Mouse (Mus musculus): ENCODE data around the gene Gm21992.

The Gm21992 gene

GRCm38 (mm10) chr19:4712781-4713526 lies 98.5 kb downstream of the Gm21992 start:
- in situ Hi-C loops (cut with MboI, MseI) = no loop called here

GRCm38 (mm10) chr19:4712156-4712780 lies 99.1 kb downstream of the Gm21992 start:
- in situ Hi-C loops (cut with MboI, MseI) = no loop called here

GRCm38 (mm10) chr19:4711601-4712155 lies 99.7 kb downstream of the Gm21992 start:
- in situ Hi-C loops (cut with MboI, MseI) = no loop called here

- in situ Hi-C loops (cut with MboI, MseI) = no loop called here
Measured at GRCm38 (mm10) chr19:4711098-4711600, 100.3 kb downstream of the Gm21992 start, which contains the start of gene Sptbn2. Sptbn2 (plus strand) TSS chr19:4711167.

GRCm38 (mm10) chr19:4708765-4709164 lies 102.6 kb downstream of the Gm21992 start:
- in situ Hi-C loops (cut with MboI, MseI) = no loop called here

GRCm38 (mm10) chr19:4701221-4701620 lies 110.2 kb downstream of the Gm21992 start:
- in situ Hi-C loops (cut with MboI, MseI) = no loop called here

- in situ Hi-C loops (cut with MboI, MseI) = no loop called here
Measured at GRCm38 (mm10) chr19:4700656-4701055, 110.8 kb downstream of the Gm21992 start.

- in situ Hi-C loops (cut with MboI, MseI) = no loop called here
Measured at GRCm38 (mm10) chr19:4699821-4700220, 111.6 kb downstream of the Gm21992 start.

GRCm38 (mm10) chr19:4698856-4699255 lies 112.6 kb downstream of the Gm21992 start:
- in situ Hi-C loops (cut with MboI, MseI) = no loop called here

- in situ Hi-C loops (cut with MboI, MseI) = no loop called here
Measured at GRCm38 (mm10) chr19:4698205-4698677, 113.2 kb downstream of the Gm21992 start, which contains the start of gene Gm960. Gm960 (minus strand) TSS chr19:4698668.

- in situ Hi-C loops (cut with MboI, MseI) = no loop called here
Measured at GRCm38 (mm10) chr19:4697721-4698120, 113.7 kb downstream of the Gm21992 start.

- in situ Hi-C loops (cut with MboI, MseI) = no loop called here
Measured at GRCm38 (mm10) chr19:4697121-4697520, 114.3 kb downstream of the Gm21992 start.

- in situ Hi-C loops (cut with MboI, MseI) = no loop called here
Measured at GRCm38 (mm10) chr19:4694346-4694745, 117.1 kb downstream of the Gm21992 start.

Data from T-helper 1 cell (primary cell).